Mouse (Mus musculus) cerebellum, adult 9-10 months (tissue): ENCODE measurements at regions not wholly inside any gene's neighbourhood (a gene's known extent, or its start where the extent isn't known, plus 50 kb on each side); places are given as distances from the start of the nearest gene placed in this dataset.
A peak's percentile ranks its signal among the peaks of the same experiment; 100 is the strongest.

Experiments
- DNase-seq: peaks from one replicate; pipeline ENCODE4 v3.0.0; 2022

DNA sequence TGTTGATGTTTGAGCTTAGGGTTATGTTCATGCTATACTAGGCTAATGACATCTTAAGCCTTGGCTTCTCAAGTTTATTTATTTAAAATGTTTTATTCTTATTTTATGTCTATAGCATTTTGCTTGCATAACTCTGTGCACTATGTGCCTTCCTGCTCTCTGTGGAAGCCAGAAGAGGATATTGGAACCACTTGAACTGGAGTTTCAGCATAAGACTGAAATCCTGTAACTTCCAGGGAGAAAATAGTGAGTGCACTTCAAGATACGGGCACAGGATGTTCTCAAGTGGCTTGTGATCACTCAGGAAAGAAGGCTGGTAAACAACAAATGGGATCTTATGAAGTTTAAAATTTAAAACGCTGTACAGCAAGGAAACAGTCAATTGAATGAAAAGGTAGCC is 257.0 kb upstream of the Gm10131 start:
- no peak for DNase-seq

GRCm38 (mm10) chr8:34364446-34365035 is 253.0 kb upstream of the Gm10131 start:
- DNase-seq = no peak

GRCm38 (mm10) chr8:34363679-34364078 is 252.1 kb upstream of the Gm10131 start:
- no peak for DNase-seq

DNA sequence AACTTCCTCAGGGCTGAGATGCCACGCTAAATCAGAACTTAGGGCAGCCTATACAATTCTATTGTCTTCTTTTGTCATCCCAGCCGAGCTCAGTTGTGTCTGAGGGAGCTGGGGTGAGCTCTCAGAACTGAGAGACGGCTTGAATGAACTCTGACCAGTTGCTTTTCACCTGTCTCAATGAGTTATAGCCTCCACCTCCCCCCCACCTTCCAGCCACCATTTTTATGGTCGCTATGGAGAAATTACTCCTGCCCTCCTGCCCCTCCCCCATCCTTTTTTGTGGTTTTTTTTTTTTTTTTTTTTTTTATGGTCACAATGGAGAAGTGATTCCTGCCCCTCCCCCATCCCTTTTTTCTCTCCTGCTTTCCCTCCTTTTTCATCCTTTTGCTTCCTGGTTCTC is 251.6 kb upstream of the Gm10131 start:
- DNase-seq = no peak

DNA sequence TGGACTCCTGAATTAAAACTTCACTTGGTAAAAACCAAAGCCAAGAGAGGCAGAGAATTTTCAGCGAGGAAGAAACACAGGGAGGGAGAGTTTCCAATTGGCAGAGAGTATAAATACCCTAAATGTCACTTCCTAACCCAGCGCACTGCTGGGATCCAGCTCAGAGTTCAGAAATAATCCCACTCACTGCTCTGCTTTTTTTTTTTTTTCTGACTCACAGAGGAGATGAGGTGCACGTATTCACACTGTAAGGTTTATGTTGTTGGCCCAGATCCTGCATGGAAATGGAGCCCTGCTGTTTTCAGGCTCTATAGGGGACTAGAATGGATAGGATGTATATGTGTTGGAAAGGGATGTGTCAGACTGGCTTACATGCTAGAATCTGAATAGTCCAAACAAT is 249.8 kb upstream of the Gm10131 start:
- no peak for DNase-seq

DNA sequence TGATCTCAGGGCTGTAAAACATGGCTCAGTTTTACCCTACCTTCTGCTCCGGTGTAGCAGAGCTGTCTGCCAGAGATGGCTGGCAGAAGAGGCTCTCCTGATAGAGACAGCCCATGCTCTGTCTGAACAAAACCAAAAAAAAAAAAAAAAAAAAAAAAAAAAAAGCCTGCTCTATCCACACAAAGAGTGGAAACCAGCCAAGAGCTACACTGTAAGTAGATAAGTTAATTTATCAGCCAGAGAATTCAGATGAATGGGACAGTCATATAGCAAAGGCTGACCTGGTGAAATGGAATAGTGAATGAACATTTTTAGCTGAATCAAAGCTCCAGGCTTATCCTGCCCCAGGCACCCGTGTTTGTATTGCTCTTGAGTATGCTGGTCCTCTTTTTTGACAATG is 248.2 kb upstream of the Gm10131 start:
- no peak for DNase-seq

- no peak for DNase-seq
These were observed 243.5 kb upstream of the Gm10131 start for GRCm38 (mm10) chr8:34355059-34355458.

- no peak for DNase-seq
These were observed 241.8 kb upstream of the Gm10131 start for GRCm38 (mm10) chr8:34353140-34353855.

GRCm38 (mm10) chr8:34334851-34335250 is 223.3 kb upstream of the Gm10131 start:
- DNase-seq = no peak

DNA sequence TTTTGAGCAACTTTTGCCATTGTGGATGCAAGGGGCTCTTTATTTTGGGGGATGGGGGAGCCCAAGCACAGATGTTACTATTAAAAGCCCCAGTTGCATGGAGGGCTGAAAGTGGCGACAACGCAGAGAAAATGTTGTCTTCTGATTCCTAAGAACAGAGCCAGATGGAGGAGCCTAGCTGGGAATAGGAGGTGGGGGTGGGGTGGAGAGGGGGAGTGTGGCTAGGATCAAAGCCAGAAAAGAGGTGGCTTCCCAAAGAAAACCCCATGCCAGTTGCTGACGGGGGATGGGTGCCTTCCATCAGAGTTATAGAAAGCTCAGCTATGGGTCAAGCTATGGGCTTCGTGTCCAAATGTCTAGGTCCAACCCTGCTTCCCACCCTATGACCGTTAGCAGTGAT is 220.1 kb upstream of the Gm10131 start:
- no peak for DNase-seq

- DNase-seq = no peak
These were observed 215.1 kb upstream of the Gm10131 start for GRCm38 (mm10) chr8:34326614-34326965.

DNA sequence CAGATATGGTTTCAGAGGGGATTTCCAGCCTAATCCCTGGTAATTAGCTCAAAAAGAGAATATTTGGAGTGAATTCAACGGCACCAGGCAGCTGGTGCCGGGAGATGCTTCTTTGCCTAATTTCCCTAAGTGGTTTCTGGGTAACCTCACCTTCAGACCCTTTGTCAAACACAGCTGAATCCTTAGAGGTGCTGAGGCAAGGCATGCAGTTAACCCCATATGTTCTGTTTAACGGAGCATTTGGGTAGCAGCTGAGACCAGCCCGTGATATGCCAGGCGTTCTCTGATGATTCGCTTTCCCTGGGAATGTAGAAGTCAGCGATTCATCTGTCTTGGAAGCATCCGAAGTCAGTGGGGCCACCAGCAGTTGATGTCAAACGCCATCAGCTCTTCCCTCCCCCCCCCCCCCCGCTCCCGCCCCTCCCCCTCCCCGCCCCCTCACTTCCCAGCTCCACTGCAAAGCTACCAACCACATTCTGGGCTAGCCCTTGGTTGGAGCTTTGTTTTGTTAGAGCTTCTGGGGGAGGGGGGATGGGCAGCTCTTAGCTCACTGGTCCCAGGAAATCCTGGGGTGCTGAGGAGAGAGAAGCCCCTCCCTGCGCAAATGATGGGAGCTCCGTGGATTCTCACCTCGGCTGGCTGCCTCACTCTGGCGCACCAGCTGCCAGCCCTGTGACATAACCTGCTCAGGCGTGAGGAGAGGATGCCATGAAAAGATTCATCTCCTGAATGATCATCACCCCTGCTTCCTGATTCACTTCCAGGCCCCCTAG is 214.5 kb upstream of the Gm10131 start:
- DNase-seq = peak; percentile 4

- peak; percentile 4 for DNase-seq
These were observed 208.6 kb upstream of the Gm10131 start for GRCm38 (mm10) chr8:34320158-34320587.

- DNase-seq = no peak
These were observed 208.2 kb upstream of the Gm10131 start for GRCm38 (mm10) chr8:34319719-34320118.

- no peak for DNase-seq
These were observed 203.7 kb upstream of the Gm10131 start for GRCm38 (mm10) chr8:34315233-34315632.

DNA sequence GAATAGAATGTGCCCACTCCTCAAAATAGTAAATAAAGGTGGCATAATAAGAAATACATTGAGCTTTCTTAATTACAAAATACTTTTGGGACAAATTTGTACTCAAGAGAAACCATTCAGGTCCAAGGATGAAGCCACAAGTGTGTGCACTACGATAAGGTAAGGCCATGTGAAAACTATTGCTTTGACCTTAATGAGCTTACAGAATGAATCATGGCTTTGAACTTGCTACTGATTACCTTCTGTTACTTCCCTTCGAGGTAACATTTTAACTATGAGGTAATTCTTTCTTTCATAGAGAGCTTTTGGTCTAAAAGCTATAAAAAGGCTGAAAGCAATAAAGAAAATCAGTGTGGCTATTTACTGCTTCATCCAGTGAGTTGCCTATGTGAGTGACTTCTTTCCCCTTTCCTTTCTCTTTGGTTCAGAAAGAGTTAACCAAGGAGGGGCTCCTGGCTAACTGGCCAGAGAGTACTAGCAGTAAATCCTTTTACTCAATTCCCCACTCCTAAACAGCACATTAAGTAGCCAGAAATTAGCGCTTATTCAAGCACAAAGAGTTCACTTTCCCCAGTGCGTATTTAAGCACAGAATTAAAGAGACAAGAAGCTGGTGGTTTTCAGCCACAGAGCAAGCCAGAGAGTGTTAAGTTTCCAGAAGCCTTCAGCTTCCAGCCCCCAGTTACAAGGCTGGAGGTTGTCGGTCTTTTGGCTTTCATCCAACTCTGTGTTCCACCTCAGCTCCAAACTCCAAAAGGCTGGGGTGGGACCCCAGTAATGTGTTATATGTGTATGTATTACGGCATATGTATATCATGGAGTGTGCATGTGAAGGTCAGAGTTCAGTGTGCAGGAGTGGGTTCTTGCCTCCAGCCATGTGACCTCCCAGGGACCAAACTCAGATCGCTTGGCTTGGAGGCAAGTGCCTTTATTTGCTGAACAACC is 194.3 kb upstream of the Gm10131 start:
- DNase-seq = no peak

GRCm38 (mm10) chr8:34303815-34304214 is 192.3 kb upstream of the Gm10131 start:
- no peak for DNase-seq

GRCm38 (mm10) chr8:34300331-34300903 is 188.9 kb upstream of the Gm10131 start:
- no peak for DNase-seq

- no peak for DNase-seq
These were observed 183.2 kb upstream of the Gm10131 start for GRCm38 (mm10) chr8:34294721-34295120.

DNA sequence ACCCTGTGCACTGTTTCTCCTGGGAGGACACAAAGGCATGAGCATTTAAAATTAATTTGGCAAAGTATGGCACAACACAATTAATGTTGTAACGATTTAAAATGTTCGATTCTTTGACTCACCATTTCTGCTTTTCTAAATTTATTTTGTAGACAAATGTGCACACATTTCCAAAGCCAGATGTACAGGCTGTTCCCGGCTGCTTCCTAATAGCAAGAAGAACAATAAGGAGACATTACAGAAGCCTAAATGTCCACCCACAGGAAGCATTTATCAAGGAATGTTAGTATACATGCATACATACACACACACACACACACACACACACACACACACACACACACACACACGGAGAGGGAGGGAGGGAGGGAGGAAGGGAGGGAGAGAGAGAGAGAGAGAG is 179.1 kb upstream of the Gm10131 start:
- DNase-seq = no peak

DNA sequence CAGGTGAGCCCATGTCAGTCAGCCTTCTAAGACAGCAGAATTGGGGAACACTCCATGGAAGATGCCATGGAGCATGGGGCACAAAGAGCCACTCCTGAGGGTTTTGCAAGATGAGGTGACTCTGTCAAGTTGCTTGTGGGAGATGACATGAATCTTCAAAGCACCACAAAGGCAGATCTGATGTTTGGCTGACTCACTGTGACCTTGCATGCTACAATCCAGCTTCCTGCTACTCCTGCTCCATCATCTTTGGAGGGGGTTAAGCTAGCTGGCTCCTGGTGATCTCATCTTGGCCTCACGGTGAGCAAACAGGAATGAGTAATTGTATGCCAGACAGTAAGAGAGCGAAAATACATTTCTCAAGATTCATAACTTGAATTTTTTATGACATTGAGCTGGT is 176.3 kb upstream of the Gm10131 start:
- DNase-seq = no peak

GRCm38 (mm10) chr8:34284576-34284975 is 173.0 kb upstream of the Gm10131 start:
- DNase-seq = no peak

DNA sequence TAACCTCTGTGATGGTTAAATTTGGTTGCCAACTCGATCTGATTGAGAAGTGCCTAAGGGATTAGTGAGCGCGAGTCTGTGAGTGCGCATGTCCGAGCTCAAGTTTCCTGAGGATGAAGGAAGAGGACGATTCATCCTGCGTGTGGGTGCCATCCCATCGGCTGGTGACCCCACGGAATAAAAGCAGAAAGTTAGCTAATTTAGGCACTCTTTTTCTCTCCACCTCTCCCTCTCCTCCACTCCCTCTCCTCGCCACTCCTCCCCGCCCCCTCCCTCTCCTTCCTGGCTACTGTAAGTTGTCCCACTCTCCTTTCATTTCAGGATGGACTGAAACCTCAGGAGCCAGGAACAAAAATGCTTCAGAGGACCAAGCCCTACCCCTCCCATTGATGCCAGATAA is 168.9 kb upstream of the Gm10131 start:
- DNase-seq = no peak
